Mouse (Mus musculus) adrenal gland, postnatal 14 days (tissue): ENCODE measurements around the gene Cacna2d4. TPM values are rescaled to one million over a fixed set of nuclear protein-coding genes. Genes with fewer than 3 reads are reported as not detected.
A peak's percentile ranks its signal among the peaks of the same experiment; 100 is the strongest.

Experiments
- DNase-seq: peaks from one replicate; pipeline ENCODE4 v3.0.0; 2021; ENCODE audit warnings: mixed read lengths
- total RNA-seq: library from RNA; stranded (reverse); gene quantifications from 2 replicates; pipeline ENCODE4 v1.2.3, GENCODE M21; 2021

Cacna2d4 gene
- total RNA-seq, 1 experiment from 2014 or later = not detected

- DNase-seq = peak; percentile 96
Measured at GRCm38 (mm10) chr6:119388650-119389012, 152.3 kb downstream of the Cacna2d4 start.

- no peak for DNase-seq
Measured at GRCm38 (mm10) chr6:119389089-119389488, 152.8 kb downstream of the Cacna2d4 start.

GRCm38 (mm10) chr6:119390728-119391127 is 154.4 kb downstream of the Cacna2d4 start:
- DNase-seq = no peak

GRCm38 (mm10) chr6:119392836-119393235 is 156.5 kb downstream of the Cacna2d4 start:
- DNase-seq = peak; percentile 54

- DNase-seq = peak; percentile 37
Measured at GRCm38 (mm10) chr6:119395421-119396308, 159.3 kb downstream of the Cacna2d4 start.

GRCm38 (mm10) chr6:119396309-119396634 is 159.9 kb downstream of the Cacna2d4 start:
- peak; percentile 93 for DNase-seq

- peak; percentile 48 for DNase-seq
Measured at GRCm38 (mm10) chr6:119399371-119399770, 163.0 kb downstream of the Cacna2d4 start.

- no peak for DNase-seq
Measured at GRCm38 (mm10) chr6:119400649-119401048, 164.3 kb downstream of the Cacna2d4 start.

GRCm38 (mm10) chr6:119401545-119402304 is 165.4 kb downstream of the Cacna2d4 start:
- no peak for DNase-seq

Other genes starting within 250 kb of the Cacna2d4 start
- 10.2 and 14.0 TPM in 2 replicates for gene Dcp1b, start 61.3 kb upstream of the Cacna2d4 start, total RNA-seq
- 58.2 and 66.2 TPM in 2 replicates for gene Cacna1c, start 40.1 kb upstream of the Cacna2d4 start, total RNA-seq
- 0.23 TPM in 1 of 2 replicates, not detected in the other for gene Lrtm2, start 94.2 kb downstream of the Cacna2d4 start, total RNA-seq
- 158 and 194 TPM in 2 replicates for gene Adipor2, start 181.2 kb downstream of the Cacna2d4 start, total RNA-seq
- gene Fbxl14, start 243.1 kb downstream of the Cacna2d4 start, total RNA-seq = 27.4 and 33.5 TPM in 2 replicates